In the genomic region with DNA sequence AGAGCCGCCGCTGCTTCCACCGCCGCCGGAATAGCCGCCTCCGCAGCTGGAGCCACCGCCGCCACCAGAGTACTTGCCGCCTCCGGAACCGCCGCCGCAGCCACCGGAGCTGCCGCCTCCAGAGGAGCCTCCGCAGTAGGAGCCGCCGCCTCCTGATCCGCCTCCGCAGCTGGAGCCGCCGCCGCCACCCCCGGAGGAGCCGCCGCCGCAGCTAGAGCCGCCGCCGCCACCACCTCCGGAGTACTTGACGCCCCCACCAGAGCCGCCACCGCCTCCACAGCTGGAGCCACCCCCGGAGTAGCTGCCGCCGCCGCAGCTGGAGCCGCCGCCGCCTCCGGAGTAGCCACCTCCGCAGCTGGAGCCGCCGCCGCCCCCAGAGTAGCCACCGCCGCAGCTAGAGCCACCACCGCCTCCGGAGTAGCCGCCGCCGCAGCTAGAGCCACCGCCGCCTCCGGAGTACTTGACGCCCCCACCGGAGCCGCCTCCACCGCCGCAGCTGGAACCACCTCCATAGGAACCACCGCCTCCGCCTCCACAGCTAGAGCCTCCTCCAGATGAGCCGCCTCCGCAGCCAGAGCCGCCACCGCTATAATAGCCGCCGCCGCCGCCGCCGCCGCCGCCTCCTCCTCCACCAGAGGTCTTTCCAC, we compare ENCODE assay signal across 8 mouse cellular contexts. TPM values are rescaled to one million over a fixed set of nuclear protein-coding genes. Genes with fewer than 3 reads are reported as not detected.
A peak's percentile ranks its signal among the peaks of the same experiment; 100 is the strongest.
DNase-seq lines count a peak whose midpoint lies in the region; ATAC-seq and TF ChIP-seq lines count a peak whose summit lies in the region.

No protein-coding gene starts in this region.

- H3K4me2 ChIP-seq in embryonic facial prominence, embryonic 13.5 days: peak overlapping the region; percentile 95
- peak overlapping the region; percentile 94 for H3K4me2 ChIP-seq in heart, embryonic 11.5 days
- peak overlapping the region; percentile 65 for H3K4me2 ChIP-seq in liver, embryonic 14.5 days (ENCODE audit: low read depth)

- peak; percentile 60 for ATAC-seq in embryonic facial prominence, embryonic 13.5 days (ENCODE audit: insufficient number of reproducible peaks, insufficient read depth, low FRiP score, low TSS enrichment, low read depth)
- peak; percentile 62 for ATAC-seq in heart, embryonic 11.5 days (replicated peaks; ENCODE audit: insufficient number of reproducible peaks, low FRiP score, low TSS enrichment)
- ATAC-seq in liver, embryonic 14.5 days (ENCODE audit: insufficient read depth): peak; percentile 21; the same call in 1 of the 2 replicates

- H3K9me3 ChIP-seq in embryonic facial prominence, embryonic 13.5 days: no peaks in the 10 kb centered on the region
- no peaks in the 10 kb centered on the region for H3K9me3 ChIP-seq in heart, embryonic 11.5 days (replicated peaks; ENCODE audit: control insufficient read depth, low read length)
- H3K9me3 ChIP-seq in liver, embryonic 14.5 days (ENCODE audit: control insufficient read depth, low read length): no peaks in the 10 kb centered on the region

- peak overlapping the region; percentile 70 for H3K4me3 ChIP-seq in embryonic facial prominence, embryonic 13.5 days
- peak overlapping the region; percentile 71 for H3K4me3 ChIP-seq in heart, embryonic 11.5 days (ENCODE audit: low read depth, low read length)
- H3K4me3 ChIP-seq in liver, embryonic 14.5 days (ENCODE audit: insufficient read depth in 1 of 2, low read depth in 2 of 2, low read length in 2 of 2): peak overlapping the region; percentile 41 to 47; a peak in 3 of 4 replicates

- TF ChIP-seq CTCF in liver, embryonic 14.5 days (IDR thresholded peaks at IDR 0.05; ENCODE audit: low read depth): no peak

- peak; percentile 5 to 15 for DNase-seq in spleen, adult 18-20 months
- no peak for DNase-seq in spleen, adult 12 weeks (ENCODE audit: low spot score)
- peak; percentile 70 for DNase-seq in kidney, postnatal 10 days
- DNase-seq in liver, embryonic 14.5 days (ENCODE audit: low read depth in 3 of 3, low spot score in 3 of 3): no peak
- DNase-seq in neural tube, embryonic 10.5 days (ENCODE audit: extremely low spot score, low spot score): peak; percentile 78
- peak; percentile 75 for DNase-seq in testis, postnatal 10 days (ENCODE audit: low spot score)

- peaks cover 9% of the 10 kb centered on the region; the same call in 1 of the 2 replicates for H3K4me1 ChIP-seq in embryonic facial prominence, embryonic 13.5 days
- H3K4me1 ChIP-seq in heart, embryonic 11.5 days (ENCODE audit: control insufficient read depth, insufficient read depth, low read length): no peaks in the 10 kb centered on the region
- H3K4me1 ChIP-seq in liver, embryonic 14.5 days (replicated peaks; ENCODE audit: control insufficient read depth in 2 of 2, insufficient read depth in 2 of 2, low read length in 1 of 2): no peaks in the 10 kb centered on the region

- no peak for TF ChIP-seq EP300 in liver, embryonic 14.5 days (IDR thresholded peaks at IDR 0.05; ENCODE audit: low read depth)

- no peaks in the 10 kb centered on the region for H3K36me3 ChIP-seq in embryonic facial prominence, embryonic 13.5 days
- H3K36me3 ChIP-seq in heart, embryonic 11.5 days (ENCODE audit: control insufficient read depth, insufficient read depth, low read length): no peaks in the 10 kb centered on the region
- no peaks in the 10 kb centered on the region for H3K36me3 ChIP-seq in liver, embryonic 14.5 days (replicated peaks; ENCODE audit: control insufficient read depth, insufficient read depth, low read depth)

- H3K9ac ChIP-seq in embryonic facial prominence, embryonic 13.5 days: peak overlapping the region; percentile 75
- H3K9ac ChIP-seq in heart, embryonic 11.5 days (ENCODE audit: low read depth, low read length): peak overlapping the region; percentile 73
- H3K9ac ChIP-seq in liver, embryonic 14.5 days (replicated peaks): no peak overlapping the region

- WGBS in embryonic facial prominence, embryonic 13.5 days: 0% methylated on average over 66 of the region's 76 CpGs
- under 1% methylated on average over 53 of the region's 76 CpGs for WGBS in heart, embryonic 11.5 days (ENCODE audit: insufficient replicate concordance)
- under 1% methylated on average over 72 of the region's 76 CpGs for WGBS in liver, embryonic 14.5 days (ENCODE audit: insufficient replicate concordance)

- peaks cover 61% of the 10 kb centered on the region for H3K27me3 ChIP-seq in embryonic facial prominence, embryonic 13.5 days
- H3K27me3 ChIP-seq in heart, embryonic 11.5 days (ENCODE audit: control insufficient read depth, insufficient read depth, low read length): peaks cover 23% of the 10 kb centered on the region
- peaks cover 55% of the 10 kb centered on the region for H3K27me3 ChIP-seq in liver, embryonic 14.5 days (ENCODE audit: control insufficient read depth, insufficient read depth, low read length)

- 0 out of 2 replicates have a peak overlapping the region, but pooled peaks have one; percentile 48 for H3K27ac ChIP-seq in embryonic facial prominence, embryonic 13.5 days
- H3K27ac ChIP-seq in heart, embryonic 11.5 days (ENCODE audit: low read depth, low read length): peak overlapping the region; percentile 7; the same call in 1 of the 2 replicates
- H3K27ac ChIP-seq in liver, embryonic 14.5 days: no peak overlapping the region

RNA-seq across cellular contexts. Expression of gene Lor, which starts 1.5 kb away (rescaled TPM):
- 0.96 and 1.9 TPM in 2 replicates for polyA plus RNA-seq in embryonic facial prominence, embryonic 13.5 days (2015; fragmentation: Nextera tagmentation; extraction: Ambion mirVana)
- polyA plus RNA-seq in heart, embryonic 11.5 days (2014; fragmentation: Nextera tagmentation; extraction: Ambion mirVana): 0.31 and 1.00 TPM in 2 replicates
- 0.04 and 0.08 TPM in 2 replicates for polyA plus RNA-seq in liver, embryonic 14.5 days (2012; rRNA removed)
- polyA plus RNA-seq in liver, embryonic 14.5 days (2014; fragmentation: Nextera tagmentation; extraction: Ambion mirVana): not detected in 2 replicates

RNA-seq across cellular contexts. Expression of gene Prr9, which starts 42.3 kb away (rescaled TPM):
- polyA plus RNA-seq in embryonic facial prominence, embryonic 13.5 days (2015; fragmentation: Nextera tagmentation; extraction: Ambion mirVana): not detected in 2 replicates
- not detected in 2 replicates for polyA plus RNA-seq in heart, embryonic 11.5 days (2014; fragmentation: Nextera tagmentation; extraction: Ambion mirVana)
- not detected in 2 replicates for polyA plus RNA-seq in liver, embryonic 14.5 days (2012; rRNA removed)
- polyA plus RNA-seq in liver, embryonic 14.5 days (2014; fragmentation: Nextera tagmentation; extraction: Ambion mirVana): not detected in 2 replicates

Comparison
In these comparisons a context has a peak if more than half of its experiments do, and no peak if none do; other contexts are left out.
1. DNase-seq: peak in spleen, adult 18-20 months (2 of 2), kidney, postnatal 10 days (single experiment), neural tube, embryonic 10.5 days (single experiment) and testis, postnatal 10 days (single experiment); none in spleen, adult 12 weeks (single experiment) and liver, embryonic 14.5 days (0 of 3).
2. Peak in every context shown above with its lines, with median percentiles within 50 percentile points of each other: ATAC-seq, H3K4me2 ChIP-seq and H3K4me3 ChIP-seq.